Mouse (Mus musculus): ENCODE measurements around the gene Tnfrsf19. TPM values are rescaled to one million over a fixed set of nuclear protein-coding genes. Genes with fewer than 3 reads are reported as not detected.

Tnfrsf19 gene
- polyA plus RNA-seq, 1 experiment from 2014 or later, result 14.7 TPM

- Histone ChIP-seq H3K4me3 (ENCODE audit: low read length) (peak overlapping the region; percentile 81), H3K4me2 (ENCODE audit: low read depth, low read length) (peak overlapping the region; percentile 99), H3K27ac (ENCODE audit: low read length) (no peak overlapping the region), H3K27me3 (ENCODE audit: control insufficient read depth, insufficient read depth, low read length) (no peaks in the 10 kb centered on the region), H3K9me3 (replicated peaks; ENCODE audit: control insufficient read depth, low read length) (no peaks in the 10 kb centered on the region), H3K9ac (ENCODE audit: low read length) (peak overlapping the region; percentile 77), H3K36me3 (ENCODE audit: control insufficient read depth, insufficient read depth) (no peaks in the 10 kb centered on the region), H3K4me1 (ENCODE audit: control insufficient read depth, insufficient read depth, low read length) (peaks cover 11% of the 10 kb centered on the region)
- ATAC-seq (replicated peaks; ENCODE audit: extremely low read depth, insufficient read depth, low FRiP score), result peak; percentile 90
- WGBS, result 2% methylated on average over 36 of the region's 40 CpGs
Observed at GRCm38 (mm10) chr14:61037321-61038081, 8.8 kb downstream of the Tnfrsf19 start.

GRCm38 (mm10) chr14:61030366-61030765, 15.9 kb downstream of the Tnfrsf19 start:
- 93% methylated on average over 6 of the region's 6 CpGs for WGBS
- Histone ChIP-seq H3K27ac (ENCODE audit: low read length) (no peak overlapping the region), H3K4me2 (ENCODE audit: low read depth, low read length) (no peak overlapping the region), H3K36me3 (ENCODE audit: control insufficient read depth, insufficient read depth) (no peaks in the 10 kb centered on the region), H3K27me3 (ENCODE audit: control insufficient read depth, insufficient read depth, low read length) (no peaks in the 10 kb centered on the region), H3K4me1 (ENCODE audit: control insufficient read depth, insufficient read depth, low read length) (0 out of 2 replicates have a peak, but pooled peaks cover 2% of the 10 kb centered on the region), H3K9ac (ENCODE audit: low read length) (no peak overlapping the region), H3K9me3 (replicated peaks; ENCODE audit: control insufficient read depth, low read length) (no peaks in the 10 kb centered on the region), H3K4me3 (ENCODE audit: low read length) (no peak overlapping the region)
- no peak for ATAC-seq (replicated peaks; ENCODE audit: extremely low read depth, insufficient read depth, low FRiP score)

- Histone ChIP-seq H3K27ac (ENCODE audit: low read length) (no peak overlapping the region), H3K9ac (ENCODE audit: low read length) (no peak overlapping the region), H3K4me2 (ENCODE audit: low read depth, low read length) (no peak overlapping the region), H3K4me1 (ENCODE audit: control insufficient read depth, insufficient read depth, low read length) (0 out of 2 replicates have a peak, but pooled peaks cover 2% of the 10 kb centered on the region), H3K27me3 (ENCODE audit: control insufficient read depth, insufficient read depth, low read length) (no peaks in the 10 kb centered on the region), H3K4me3 (ENCODE audit: low read length) (no peak overlapping the region), H3K9me3 (replicated peaks; ENCODE audit: control insufficient read depth, low read length) (0 out of 2 replicates have a peak, but pooled peaks cover 3% of the 10 kb centered on the region), H3K36me3 (ENCODE audit: control insufficient read depth, insufficient read depth) (0 out of 2 replicates have a peak, but pooled peaks cover 2% of the 10 kb centered on the region)
- no peak for ATAC-seq (replicated peaks; ENCODE audit: extremely low read depth, insufficient read depth, low FRiP score)
- WGBS, result 92% methylated on average over 7 of the region's 7 CpGs
Observed at GRCm38 (mm10) chr14:61024006-61024405, 22.3 kb downstream of the Tnfrsf19 start.

- 0 out of 2 replicates have a peak, but pooled peaks cover 2% of the 10 kb centered on the region for H3K36me3 ChIP-seq (ENCODE audit: control insufficient read depth, insufficient read depth)
- H3K4me3 ChIP-seq (ENCODE audit: low read length), result no peak overlapping the region
- WGBS, result 58% methylated on average over 1 of the region's 1 CpGs
- H3K9ac ChIP-seq (ENCODE audit: low read length), result no peak overlapping the region
- no peak overlapping the region for H3K27ac ChIP-seq (ENCODE audit: low read length)
- no peak for ATAC-seq (replicated peaks; ENCODE audit: extremely low read depth, insufficient read depth, low FRiP score)
- no peaks in the 10 kb centered on the region for H3K27me3 ChIP-seq (ENCODE audit: control insufficient read depth, insufficient read depth, low read length)
- H3K4me1 ChIP-seq (ENCODE audit: control insufficient read depth, insufficient read depth, low read length), result 0 out of 2 replicates have a peak, but pooled peaks cover 3% of the 10 kb centered on the region
- 0 out of 2 replicates have a peak, but pooled peaks cover 3% of the 10 kb centered on the region for H3K9me3 ChIP-seq (replicated peaks; ENCODE audit: control insufficient read depth, low read length)
- no peak overlapping the region for H3K4me2 ChIP-seq (ENCODE audit: low read depth, low read length)
Observed at GRCm38 (mm10) chr14:61022383-61022782, 23.9 kb downstream of the Tnfrsf19 start.

DNA sequence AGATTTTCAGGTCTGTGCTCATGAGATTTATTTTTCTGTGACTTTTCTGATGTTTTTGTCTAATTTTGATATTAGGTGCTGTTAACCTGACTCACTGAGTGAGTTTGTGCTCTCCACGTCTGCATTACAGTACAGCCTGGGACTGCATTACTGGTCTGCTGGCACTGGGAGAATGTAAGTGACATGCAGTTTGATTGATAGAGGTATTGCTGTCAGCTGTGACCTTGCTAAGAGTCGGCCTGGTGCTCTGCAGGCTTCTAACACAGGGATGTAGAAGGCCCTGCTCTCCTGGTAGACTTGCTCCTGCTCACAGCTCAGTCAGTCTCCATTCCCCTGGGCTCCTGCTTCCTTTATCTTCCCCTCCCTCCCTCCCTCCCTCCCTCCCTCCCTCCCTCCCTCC, 25.3 kb downstream of the Tnfrsf19 start:
- H3K36me3 ChIP-seq (ENCODE audit: control insufficient read depth, insufficient read depth), result 0 out of 2 replicates have a peak, but pooled peaks cover 2% of the 10 kb centered on the region
- WGBS, result 58% methylated on average over 2 of the region's 2 CpGs
- H3K9me3 ChIP-seq (replicated peaks; ENCODE audit: control insufficient read depth, low read length), result 0 out of 2 replicates have a peak, but pooled peaks cover 3% of the 10 kb centered on the region
- no peak overlapping the region for H3K4me2 ChIP-seq (ENCODE audit: low read depth, low read length)
- H3K27me3 ChIP-seq (ENCODE audit: control insufficient read depth, insufficient read depth, low read length), result no peaks in the 10 kb centered on the region
- no peak overlapping the region for H3K4me3 ChIP-seq (ENCODE audit: low read length)
- no peak for ATAC-seq (replicated peaks; ENCODE audit: extremely low read depth, insufficient read depth, low FRiP score)
- peaks cover 3% of the 10 kb centered on the region; the same call in 1 of the 2 replicates for H3K4me1 ChIP-seq (ENCODE audit: control insufficient read depth, insufficient read depth, low read length)
- H3K27ac ChIP-seq (ENCODE audit: low read length), result no peak overlapping the region
- H3K9ac ChIP-seq (ENCODE audit: low read length), result no peak overlapping the region

DNA sequence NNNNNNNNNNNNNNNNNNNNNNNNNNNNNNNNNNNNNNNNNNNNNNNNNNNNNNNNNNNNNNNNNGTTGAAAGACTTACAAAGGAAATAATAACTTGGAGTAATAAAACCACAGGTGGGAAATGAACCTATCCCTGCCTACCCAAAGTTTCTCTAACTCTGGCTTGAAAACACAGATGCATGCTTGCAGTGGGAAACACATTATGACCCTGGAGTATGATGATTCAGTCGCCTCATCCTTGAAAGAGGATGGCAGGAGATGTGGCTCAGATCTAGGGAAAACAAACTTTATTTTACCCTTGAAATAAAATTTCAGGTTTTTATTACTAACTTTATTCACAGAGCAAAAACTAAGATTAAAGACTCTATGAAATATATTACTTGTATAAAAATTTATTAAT, 26.4 kb downstream of the Tnfrsf19 start:
- no peak overlapping the region for H3K27ac ChIP-seq (ENCODE audit: low read length)
- no peak overlapping the region for H3K9ac ChIP-seq (ENCODE audit: low read length)
- WGBS, result 100% methylated on average over 1 of the region's 1 CpGs
- 0 out of 2 replicates have a peak, but pooled peaks cover 2% of the 10 kb centered on the region for H3K36me3 ChIP-seq (ENCODE audit: control insufficient read depth, insufficient read depth)
- no peak overlapping the region for H3K4me3 ChIP-seq (ENCODE audit: low read length)
- peaks cover 3% of the 10 kb centered on the region; the same call in 1 of the 2 replicates for H3K4me1 ChIP-seq (ENCODE audit: control insufficient read depth, insufficient read depth, low read length)
- no peak overlapping the region for H3K4me2 ChIP-seq (ENCODE audit: low read depth, low read length)
- no peaks in the 10 kb centered on the region for H3K27me3 ChIP-seq (ENCODE audit: control insufficient read depth, insufficient read depth, low read length)
- ATAC-seq (replicated peaks; ENCODE audit: extremely low read depth, insufficient read depth, low FRiP score), result no peak
- H3K9me3 ChIP-seq (replicated peaks; ENCODE audit: control insufficient read depth, low read length), result 0 out of 2 replicates have a peak, but pooled peaks cover 3% of the 10 kb centered on the region

GRCm38 (mm10) chr14:61014544-61014943, 31.7 kb downstream of the Tnfrsf19 start:
- Histone ChIP-seq H3K9ac (ENCODE audit: low read length) (no peak overlapping the region), H3K4me3 (ENCODE audit: low read length) (no peak overlapping the region)
- 93% methylated on average over 15 of the region's 15 CpGs for WGBS

GRCm38 (mm10) chr14:61012397-61012931, 33.8 kb downstream of the Tnfrsf19 start:
- peak; percentile 87 for ATAC-seq (replicated peaks; ENCODE audit: extremely low read depth, insufficient read depth, low FRiP score)
- Histone ChIP-seq H3K4me1 (ENCODE audit: control insufficient read depth, insufficient read depth, low read length) (peaks cover 11% of the 10 kb centered on the region), H3K36me3 (ENCODE audit: control insufficient read depth, insufficient read depth) (no peaks in the 10 kb centered on the region), H3K27ac (ENCODE audit: low read length) (peak overlapping the region; percentile 60), H3K4me2 (ENCODE audit: low read depth, low read length) (peak overlapping the region; percentile 62), H3K9me3 (replicated peaks; ENCODE audit: control insufficient read depth, low read length) (no peaks in the 10 kb centered on the region), H3K4me3 (ENCODE audit: low read length) (peak overlapping the region; percentile 37), H3K27me3 (ENCODE audit: control insufficient read depth, insufficient read depth, low read length) (no peaks in the 10 kb centered on the region), H3K9ac (ENCODE audit: low read length) (peak overlapping the region; percentile 15)
- WGBS, result 2% methylated on average over 17 of the region's 17 CpGs

More at GRCm38 (mm10) chr14:61014544-61014943, 31.7 kb downstream of the Tnfrsf19 start:
- H3K9me3 ChIP-seq (replicated peaks; ENCODE audit: control insufficient read depth, low read length), result no peaks in the 10 kb centered on the region
- peaks cover 15% of the 10 kb centered on the region for H3K4me1 ChIP-seq (ENCODE audit: control insufficient read depth, insufficient read depth, low read length)
- ATAC-seq (replicated peaks; ENCODE audit: extremely low read depth, insufficient read depth, low FRiP score), result no peak
- H3K36me3 ChIP-seq (ENCODE audit: control insufficient read depth, insufficient read depth), result 0 out of 2 replicates have a peak, but pooled peaks cover 1% of the 10 kb centered on the region
- no peak overlapping the region for H3K27ac ChIP-seq (ENCODE audit: low read length)
- H3K4me2 ChIP-seq (ENCODE audit: low read depth, low read length), result no peak overlapping the region
- no peaks in the 10 kb centered on the region for H3K27me3 ChIP-seq (ENCODE audit: control insufficient read depth, insufficient read depth, low read length)

DNA sequence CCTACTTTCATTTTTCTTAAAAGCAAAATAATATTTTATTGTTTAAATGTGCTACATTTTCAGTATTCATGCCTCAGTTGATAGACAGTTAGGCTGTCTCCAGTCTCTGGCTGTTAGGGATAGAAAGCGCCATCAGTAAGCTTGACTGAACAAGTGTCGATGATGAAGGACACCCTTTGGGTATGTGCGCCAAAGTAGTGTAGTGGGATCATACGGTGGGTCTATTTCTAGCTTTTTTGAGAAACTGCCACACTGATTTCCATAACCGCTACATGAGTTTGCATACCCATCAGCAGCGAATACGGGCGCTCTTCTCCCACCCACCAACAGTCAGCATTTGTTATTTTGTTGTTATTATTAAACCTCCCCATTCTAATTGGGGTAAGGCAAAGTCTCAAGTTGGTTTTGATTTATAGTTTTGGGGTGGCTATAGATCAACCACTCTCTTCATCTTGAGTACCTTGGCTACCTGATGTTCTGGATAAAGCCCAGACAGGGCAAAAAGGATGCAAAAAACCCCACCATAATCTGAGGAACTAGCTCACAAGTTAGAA, 34.6 kb downstream of the Tnfrsf19 start:
- no peaks in the 10 kb centered on the region for H3K27me3 ChIP-seq (ENCODE audit: control insufficient read depth, insufficient read depth, low read length)
- H3K36me3 ChIP-seq (ENCODE audit: control insufficient read depth, insufficient read depth), result no peaks in the 10 kb centered on the region
- ATAC-seq (replicated peaks; ENCODE audit: extremely low read depth, insufficient read depth, low FRiP score), result no peak
- 91% methylated on average over 8 of the region's 8 CpGs for WGBS
- peaks cover 14% of the 10 kb centered on the region for H3K4me1 ChIP-seq (ENCODE audit: control insufficient read depth, insufficient read depth, low read length)
- no peak overlapping the region for H3K4me3 ChIP-seq (ENCODE audit: low read length)
- no peak overlapping the region for H3K4me2 ChIP-seq (ENCODE audit: low read depth, low read length)
- H3K27ac ChIP-seq (ENCODE audit: low read length), result no peak overlapping the region
- no peaks in the 10 kb centered on the region for H3K9me3 ChIP-seq (replicated peaks; ENCODE audit: control insufficient read depth, low read length)
- H3K9ac ChIP-seq (ENCODE audit: low read length), result no peak overlapping the region
